Mouse (Mus musculus) inflammation-experienced regulatory T-cells (primary cell): Measurements from ENCODE around the gene Gm20479. TPM values are rescaled to one million over a fixed set of nuclear protein-coding genes. Genes with fewer than 3 reads are reported as not detected.

Source experiments
- polyA plus RNA-seq, 2 experiments: library from polyadenylated mRNA; unstranded; fragments of 100-300 nt; shearing (Covaris generic); gene quantifications; one replicate each; pipeline ENCODE4 v1.2.1; 2017

Gm20479 gene
- polyA plus RNA-seq: 1 to 10 TPM in 1 of 2 experiments, not detected in 1; 1.6 TPM

GRCm38 (mm10) chr7:27356861-27357594, at the start of gene Gm20479:
Gm20479 (minus strand) TSS chr7:27357419.

GRCm38 (mm10) chr7:27355745-27356240, 1.4 kb downstream of the Gm20479 start, which contains the start of gene Shkbp1:
Shkbp1 (minus strand) TSS chr7:27356019.

GRCm38 (mm10) chr7:27337175-27337853, 19.9 kb downstream of the Gm20479 start, which contains the start of gene Ltbp4:
Ltbp4 (minus strand) TSS chr7:27337692.

Other genes starting within 250 kb of the Gm20479 start
- gene Cyp2f2, start 237.5 kb downstream of the Gm20479 start, polyA plus RNA-seq: under 1 TPM; 0.31 to 0.57 TPM
- gene Cyp2t4, start 203.7 kb downstream of the Gm20479 start, polyA plus RNA-seq: under 1 TPM in 1 of 2 experiments, not detected in 1; 0.16 TPM
- 10 to 100 TPM; 64.1 to 68.4 TPM for gene Egln2, start 190.6 kb downstream of the Gm20479 start, polyA plus RNA-seq
- gene Rab4b, start 178.5 kb downstream of the Gm20479 start, polyA plus RNA-seq: 100 to 1,000 TPM; 133 to 148 TPM
- under 1 TPM; 0.18 to 0.56 TPM for gene Gm21983, start 176.3 kb downstream of the Gm20479 start, polyA plus RNA-seq
- under 1 TPM; 0.42 to 0.97 TPM for gene Mia, start 176.3 kb downstream of the Gm20479 start, polyA plus RNA-seq
- gene BC024978, start 161.6 kb downstream of the Gm20479 start, polyA plus RNA-seq: 1 to 10 TPM; 1.4 to 2.9 TPM
- gene Snrpa, start 161.1 kb downstream of the Gm20479 start, polyA plus RNA-seq: 100 to 1,000 TPM; 106 to 112 TPM
- gene Itpkc, start 128.8 kb downstream of the Gm20479 start, polyA plus RNA-seq: 10 to 100 TPM in 1 of 2 experiments, 1 to 10 TPM in 1; 9.9 to 14.2 TPM
- 10 to 100 TPM; 17.0 to 21.4 TPM for gene Coq8b, start 124.4 kb downstream of the Gm20479 start, polyA plus RNA-seq
- 1 to 10 TPM; 1.7 to 1.9 TPM for gene Numbl, start 99.0 kb downstream of the Gm20479 start, polyA plus RNA-seq
- gene Ltbp4, start 19.7 kb downstream of the Gm20479 start, polyA plus RNA-seq: 1 to 10 TPM; 2.1 to 2.9 TPM
- 10 to 100 TPM; 86.4 to 88.1 TPM for gene Shkbp1, start 1.4 kb downstream of the Gm20479 start, polyA plus RNA-seq
- gene Sptbn4, start 90.3 kb upstream of the Gm20479 start, polyA plus RNA-seq: 1 to 10 TPM in 1 of 2 experiments, under 1 TPM in 1; 0.43 to 1.0 TPM
- gene Blvrb, start 90.6 kb upstream of the Gm20479 start, polyA plus RNA-seq: 10 to 100 TPM; 11.2 to 19.1 TPM
- 10 to 100 TPM; 40.0 to 41.1 TPM for gene Sertad3, start 116.3 kb upstream of the Gm20479 start, polyA plus RNA-seq
- 10 to 100 TPM; 52.4 to 79.0 TPM for gene Sertad1, start 129.5 kb upstream of the Gm20479 start, polyA plus RNA-seq
- 1 to 10 TPM in 1 of 2 experiments, under 1 TPM in 1; 0.34 to 2.8 TPM for gene Prx, start 141.9 kb upstream of the Gm20479 start, polyA plus RNA-seq
- under 1 TPM; 0.28 to 0.34 TPM for gene Hipk4, start 165.8 kb upstream of the Gm20479 start, polyA plus RNA-seq
- gene Pld3, start 195.8 kb upstream of the Gm20479 start, polyA plus RNA-seq: 100 to 1,000 TPM; 159 to 211 TPM
- 10 to 100 TPM; 20.4 to 28.8 TPM for gene 2310022A10Rik, start 195.8 kb upstream of the Gm20479 start, polyA plus RNA-seq
- 10 to 100 TPM; 74.8 to 82.4 TPM for gene Akt2, start 234.1 kb upstream of the Gm20479 start, polyA plus RNA-seq